In the genomic region with DNA sequence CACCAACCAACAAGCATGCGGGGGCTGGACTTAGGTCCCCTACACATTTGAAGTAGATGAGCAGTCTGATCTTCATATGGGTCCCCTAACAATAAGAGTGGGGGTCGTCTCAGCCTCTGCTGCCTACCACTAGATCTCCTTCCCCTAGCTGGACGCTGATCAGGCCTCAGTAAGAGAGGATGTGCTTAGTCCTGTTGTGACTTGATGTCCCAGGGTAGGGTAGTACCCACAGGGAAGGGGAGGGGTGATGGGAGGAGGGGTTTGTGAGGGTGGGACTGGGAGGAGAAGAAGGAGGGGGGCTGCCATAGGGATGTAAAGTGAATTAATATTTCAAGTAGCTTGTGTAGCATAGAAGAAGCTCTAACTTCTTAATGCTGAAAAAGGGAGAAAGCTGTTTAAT, we compare ENCODE assay signal across 21 mouse cellular contexts. TPM values are rescaled to one million over a fixed set of nuclear protein-coding genes. Genes with fewer than 3 reads are reported as not detected.
A peak's percentile ranks its signal among the peaks of the same experiment; 100 is the strongest.
DNase-seq lines count a peak whose midpoint lies in the region; ATAC-seq and TF ChIP-seq lines count a peak whose summit lies in the region.
"Had no signal": no experiment of that assay in that cellular context is flagged by ENCODE, and none has a peak within 500 bp of the region (broad histone marks: within the 10 kb centered on the region; RNA-seq: fewer than 3 reads in every experiment).

No protein-coding gene starts in this region.

- WGBS in heart, embryonic 13.5 days = 52% methylated on average over 3 of the region's 3 CpGs
- WGBS in heart, embryonic 10.5 days = 64% methylated on average over 3 of the region's 3 CpGs
- WGBS in liver, embryonic 14.5 days (ENCODE audit: insufficient replicate concordance) = 63% methylated on average over 3 of the region's 3 CpGs
- 66% methylated on average over 3 of the region's 3 CpGs for WGBS in liver, postnatal 0 days (ENCODE audit: insufficient replicate concordance)

- H3K27ac ChIP-seq in heart, embryonic 13.5 days (replicated peaks) = no peak overlapping the region
- no peak overlapping the region for H3K27ac ChIP-seq in heart, embryonic 10.5 days
- no peak overlapping the region for H3K27ac ChIP-seq in liver, embryonic 14.5 days
- H3K27ac ChIP-seq in liver, postnatal 0 days (ENCODE audit: low read depth) = no peak overlapping the region
- H3K27ac ChIP-seq: hindbrain, embryonic 12.5 days; hindbrain, embryonic 15.5 days had no signal

- H3K9me3 ChIP-seq in erythroblast, embryonic 14.5 days (ENCODE audit: control insufficient read depth, low read length) = no peaks in the 10 kb centered on the region
- no peaks in the 10 kb centered on the region for H3K9me3 ChIP-seq in heart, embryonic 13.5 days
- no peaks in the 10 kb centered on the region for H3K9me3 ChIP-seq in heart, embryonic 10.5 days
- H3K9me3 ChIP-seq in liver, embryonic 14.5 days (ENCODE audit: control insufficient read depth, low read length) = no peaks in the 10 kb centered on the region
- H3K9me3 ChIP-seq in liver, postnatal 0 days (ENCODE audit: low read length) = no peaks in the 10 kb centered on the region
- H3K9me3 ChIP-seq: heart, embryonic 12.5 days; hindbrain, embryonic 12.5 days; hindbrain, embryonic 15.5 days had no signal

- no peaks in the 10 kb centered on the region for H3K27me3 ChIP-seq in erythroblast, embryonic 14.5 days (ENCODE audit: control insufficient read depth)
- H3K27me3 ChIP-seq in heart, embryonic 13.5 days (replicated peaks) = no peaks in the 10 kb centered on the region
- no peaks in the 10 kb centered on the region for H3K27me3 ChIP-seq in heart, embryonic 10.5 days (ENCODE audit: insufficient read depth, poor library complexity, severe bottlenecking)
- H3K27me3 ChIP-seq in liver, embryonic 14.5 days (ENCODE audit: control insufficient read depth, insufficient read depth, low read length) = no peaks in the 10 kb centered on the region
- no peaks in the 10 kb centered on the region for H3K27me3 ChIP-seq in liver, postnatal 0 days (ENCODE audit: insufficient read depth, low read length)
- H3K27me3 ChIP-seq: heart, embryonic 12.5 days; hindbrain, embryonic 12.5 days; hindbrain, embryonic 15.5 days had no signal

- no peak for TF ChIP-seq EP300 in liver, embryonic 14.5 days (IDR thresholded peaks at IDR 0.05; ENCODE audit: low read depth)
- no peak for TF ChIP-seq EP300 in liver, postnatal 0 days (IDR thresholded peaks at IDR 0.05; ENCODE audit: low read depth)

- H3K9ac ChIP-seq in heart, embryonic 13.5 days = no peak overlapping the region
- no peak overlapping the region for H3K9ac ChIP-seq in liver, embryonic 14.5 days (replicated peaks)
- H3K9ac ChIP-seq in liver, postnatal 0 days (replicated peaks) = no peak overlapping the region
- H3K9ac ChIP-seq: forebrain, postnatal 0 days; heart, embryonic 12.5 days; hindbrain, embryonic 12.5 days; hindbrain, embryonic 15.5 days had no signal

- peak overlapping the region; percentile 27 for H3K4me2 ChIP-seq in heart, embryonic 13.5 days
- peak overlapping the region; percentile 71 for H3K4me2 ChIP-seq in liver, embryonic 14.5 days (ENCODE audit: low read depth)
- H3K4me2 ChIP-seq in liver, postnatal 0 days (ENCODE audit: low read depth, low read length) = peak overlapping the region; percentile 38; the same call in 1 of the 2 replicates
- H3K4me2 ChIP-seq: heart, embryonic 12.5 days; hindbrain, embryonic 12.5 days; hindbrain, embryonic 15.5 days had no signal

- ATAC-seq in erythroblast, adult 5-6 weeks (replicated peaks; ENCODE audit: low FRiP score, poor library complexity, severe bottlenecking) = no peak
- ATAC-seq in heart, embryonic 13.5 days (ENCODE audit: extremely low read depth, insufficient number of reproducible peaks, low FRiP score, low TSS enrichment) = no peak
- no peak for ATAC-seq in liver, embryonic 14.5 days (ENCODE audit: insufficient read depth)
- ATAC-seq in liver, postnatal 0 days = no peak
- ATAC-seq: activated CD4-positive, CD25-positive, alpha-beta regulatory T cell, adult 4 months; forebrain, embryonic 14.5 days; forebrain, postnatal 0 days had no signal

- H3K4me1 ChIP-seq in erythroblast, embryonic 14.5 days (ENCODE audit: control insufficient read depth) = peaks cover 47% of the 10 kb centered on the region
- H3K4me1 ChIP-seq in heart, embryonic 13.5 days = peaks cover 6% of the 10 kb centered on the region
- H3K4me1 ChIP-seq in heart, embryonic 10.5 days = no peaks in the 10 kb centered on the region; the same call in 1 of the 2 replicates
- H3K4me1 ChIP-seq in liver, embryonic 14.5 days (replicated peaks; ENCODE audit: control insufficient read depth in 2 of 2, insufficient read depth in 2 of 2, low read length in 1 of 2) = peaks cover 9 to 19% of the 10 kb centered on the region in 2 experiments
- H3K4me1 ChIP-seq in liver, postnatal 0 days (ENCODE audit: insufficient read depth) = peaks cover 6% of the 10 kb centered on the region; the same call in 1 of the 2 replicates
- H3K4me1 ChIP-seq: hindbrain, embryonic 12.5 days; hindbrain, embryonic 15.5 days had no signal

- DNase-seq in heart, embryonic 10.5 days (ENCODE audit: low spot score) = no peak
- DNase-seq in liver, embryonic 14.5 days (ENCODE audit: low read depth in 3 of 3, low spot score in 3 of 3) = no peak
- DNase-seq in liver, postnatal 0 days = no peak
- no peak for DNase-seq in thymus, postnatal 0 days (ENCODE audit: low spot score)
- DNase-seq: adrenal gland, adult 8-10 months; adrenal gland, postnatal 25 days; cerebellum, adult 11-12 months; cerebellum, adult 9-10 months; cerebellum, postnatal 14 days; forebrain, postnatal 0 days; gastrocnemius, postnatal 25 days had no signal

- TF ChIP-seq CTCF in liver, embryonic 14.5 days (IDR thresholded peaks at IDR 0.05; ENCODE audit: low read depth) = no peak
- no peak for TF ChIP-seq CTCF in liver, postnatal 0 days (IDR thresholded peaks at IDR 0.05; ENCODE audit: low read depth)

- peak overlapping the region; percentile 65 for H3K4me3 ChIP-seq in erythroblast, embryonic 14.5 days (replicated peaks)
- 0 out of 2 replicates have a peak overlapping the region, but pooled peaks have one; percentile 16 for H3K4me3 ChIP-seq in heart, embryonic 13.5 days
- H3K4me3 ChIP-seq in heart, embryonic 10.5 days = no peak overlapping the region
- H3K4me3 ChIP-seq in liver, embryonic 14.5 days (ENCODE audit: insufficient read depth in 1 of 2, low read depth in 2 of 2, low read length in 2 of 2) = peak overlapping the region in 1 of 2 experiments; percentile 60; a peak in 2 of 4 replicates
- H3K4me3 ChIP-seq in liver, postnatal 0 days (ENCODE audit: low read depth, low read length) = no peak overlapping the region
- H3K4me3 ChIP-seq: heart, embryonic 12.5 days; hindbrain, embryonic 12.5 days; hindbrain, embryonic 15.5 days had no signal

- peaks cover 43% of the 10 kb centered on the region for H3K36me3 ChIP-seq in erythroblast, embryonic 14.5 days (ENCODE audit: control insufficient read depth)
- no peaks in the 10 kb centered on the region for H3K36me3 ChIP-seq in heart, embryonic 13.5 days
- H3K36me3 ChIP-seq in heart, embryonic 10.5 days = no peaks in the 10 kb centered on the region
- H3K36me3 ChIP-seq in liver, embryonic 14.5 days (replicated peaks; ENCODE audit: control insufficient read depth, insufficient read depth, low read depth) = peaks cover 2% of the 10 kb centered on the region; the same call in 1 of the 2 replicates
- no peaks in the 10 kb centered on the region for H3K36me3 ChIP-seq in liver, postnatal 0 days (replicated peaks; ENCODE audit: insufficient read depth, low read length)
- H3K36me3 ChIP-seq: heart, embryonic 12.5 days; hindbrain, embryonic 12.5 days; hindbrain, embryonic 15.5 days had no signal

RNA-seq across cellular contexts. Expression of a gene that starts 11.0 kb away (rescaled TPM):
- 0.78 and 0.87 TPM in 2 replicates for polyA plus RNA-seq in erythroblast, embryonic 14.5 days (2012)
- total RNA-seq in erythroblast, adult 5-6 weeks (2015; ENCODE audit: low replicate concordance) = 166 and 217 TPM in 2 replicates
- total RNA-seq in erythroblast, adult 5-6 weeks (2017; ENCODE audit: low replicate concordance) = 316 and 353 TPM in 2 replicates
- 38.3 and 47.6 TPM in 2 replicates for polyA plus RNA-seq in heart, embryonic 13.5 days (2015; fragmentation: Nextera tagmentation; extraction: Ambion mirVana)
- polyA plus RNA-seq in heart, embryonic 10.5 days (2016; fragmentation: Nextera tagmentation; extraction: Ambion mirVana) = 30.5 and 32.1 TPM in 2 replicates
- polyA plus RNA-seq in liver, embryonic 14.5 days (2012; rRNA removed) = 10.9 and 18.3 TPM in 2 replicates
- polyA plus RNA-seq in liver, embryonic 14.5 days (2014; fragmentation: Nextera tagmentation; extraction: Ambion mirVana) = 29.9 and 34.3 TPM in 2 replicates
- polyA plus RNA-seq in liver, postnatal 0 days (2015; fragmentation: Nextera tagmentation; extraction: Ambion mirVana) = 25.9 and 28.8 TPM in 2 replicates
- polyA plus RNA-seq in thymus, postnatal 0 days (2015; fragmentation: Nextera tagmentation; extraction: Ambion mirVana) = 35.3 and 37.0 TPM in 2 replicates

RNA-seq across cellular contexts. Expression of a gene that starts 11.1 kb away (rescaled TPM):
- polyA plus RNA-seq in erythroblast, embryonic 14.5 days (2012) = 27.0 and 29.1 TPM in 2 replicates
- total RNA-seq in erythroblast, adult 5-6 weeks (2015; ENCODE audit: low replicate concordance) = 48.9 and 97.6 TPM in 2 replicates
- 108 and 142 TPM in 2 replicates for total RNA-seq in erythroblast, adult 5-6 weeks (2017; ENCODE audit: low replicate concordance)
- 118 and 128 TPM in 2 replicates for polyA plus RNA-seq in heart, embryonic 13.5 days (2015; fragmentation: Nextera tagmentation; extraction: Ambion mirVana)
- 179 and 249 TPM in 2 replicates for polyA plus RNA-seq in heart, embryonic 10.5 days (2016; fragmentation: Nextera tagmentation; extraction: Ambion mirVana)
- 47.3 and 50.8 TPM in 2 replicates for polyA plus RNA-seq in liver, embryonic 14.5 days (2012; rRNA removed)
- 64.6 and 65.3 TPM in 2 replicates for polyA plus RNA-seq in liver, embryonic 14.5 days (2014; fragmentation: Nextera tagmentation; extraction: Ambion mirVana)
- 33.5 and 37.1 TPM in 2 replicates for polyA plus RNA-seq in liver, postnatal 0 days (2015; fragmentation: Nextera tagmentation; extraction: Ambion mirVana)
- polyA plus RNA-seq in thymus, postnatal 0 days (2015; fragmentation: Nextera tagmentation; extraction: Ambion mirVana) = 234 and 249 TPM in 2 replicates

RNA-seq across cellular contexts. Expression of a gene that starts 33.1 kb away (rescaled TPM):
- polyA plus RNA-seq in erythroblast, embryonic 14.5 days (2012) = not detected in 2 replicates
- total RNA-seq in erythroblast, adult 5-6 weeks (2015; ENCODE audit: low replicate concordance) = not detected in 2 replicates
- 2.4 and 4.7 TPM in 2 replicates for total RNA-seq in erythroblast, adult 5-6 weeks (2017; ENCODE audit: low replicate concordance)
- polyA plus RNA-seq in heart, embryonic 13.5 days (2015; fragmentation: Nextera tagmentation; extraction: Ambion mirVana) = 3.2 and 4.6 TPM in 2 replicates
- polyA plus RNA-seq in heart, embryonic 10.5 days (2016; fragmentation: Nextera tagmentation; extraction: Ambion mirVana) = 4.2 and 10.8 TPM in 2 replicates
- 5.1 and 7.7 TPM in 2 replicates for polyA plus RNA-seq in liver, embryonic 14.5 days (2012; rRNA removed)
- polyA plus RNA-seq in liver, embryonic 14.5 days (2014; fragmentation: Nextera tagmentation; extraction: Ambion mirVana) = 16.9 and 17.8 TPM in 2 replicates
- 3.5 and 5.0 TPM in 2 replicates for polyA plus RNA-seq in liver, postnatal 0 days (2015; fragmentation: Nextera tagmentation; extraction: Ambion mirVana)
- polyA plus RNA-seq in thymus, postnatal 0 days (2015; fragmentation: Nextera tagmentation; extraction: Ambion mirVana) = 1.1 and 1.4 TPM in 2 replicates
- total RNA-seq: granulocyte monocyte progenitor cell, adult 5-6 weeks; hematopoietic stem cell, adult 5-6 weeks had no signal
- polyA plus RNA-seq: activated CD4-positive, CD25-positive, alpha-beta regulatory T cell, adult 4 months had no signal

Comparison
In these comparisons a context has a peak if more than half of its experiments do, and no peak if none do; other contexts are left out.
1. H3K4me3 ChIP-seq: peak in erythroblast, embryonic 14.5 days (single experiment) and heart, embryonic 13.5 days (single experiment); none in heart, embryonic 10.5 days (single experiment) and liver, postnatal 0 days (single experiment).
2. Peak in every context shown above with its lines, with median percentiles within 50 percentile points of each other: H3K4me2 ChIP-seq.